Mouse (Mus musculus): ENCODE measurements around the gene Klhdc3. TPM values are rescaled to one million over a fixed set of nuclear protein-coding genes. Genes with fewer than 3 reads are reported as not detected.

Gene Klhdc3
- polyA plus RNA-seq, 1 experiment from 2014 or later = 146 TPM

Other genes with a start within 250 kb of the Klhdc3 start
- gene Slc22a7, start 242.5 kb downstream of the Klhdc3 start, polyA plus RNA-seq (2016; fragmentation: Nextera tagmentation; extraction: Ambion mirVana) = not detected in 2 replicates
- gene Ttbk1, start 193.2 kb downstream of the Klhdc3 start, polyA plus RNA-seq (2016; fragmentation: Nextera tagmentation; extraction: Ambion mirVana) = 1.4 and 2.1 TPM in 2 replicates
- gene Dnph1, start 184.2 kb downstream of the Klhdc3 start, polyA plus RNA-seq (2016; fragmentation: Nextera tagmentation; extraction: Ambion mirVana) = 75.2 and 91.2 TPM in 2 replicates
- gene Cul9, start 134.5 kb downstream of the Klhdc3 start, polyA plus RNA-seq (2016; fragmentation: Nextera tagmentation; extraction: Ambion mirVana) = 4.5 and 7.6 TPM in 2 replicates
- 5.9 and 7.8 TPM in 2 replicates for gene Srf, start 124.7 kb downstream of the Klhdc3 start, polyA plus RNA-seq (2016; fragmentation: Nextera tagmentation; extraction: Ambion mirVana)
- 67.2 and 76.8 TPM in 2 replicates for gene Ptk7, start 51.4 kb downstream of the Klhdc3 start, polyA plus RNA-seq (2016; fragmentation: Nextera tagmentation; extraction: Ambion mirVana)
- 35.3 and 38.1 TPM in 2 replicates for gene Klc4, start 34.9 kb downstream of the Klhdc3 start, polyA plus RNA-seq (2016; fragmentation: Nextera tagmentation; extraction: Ambion mirVana)
- 115 and 119 TPM in 2 replicates for gene Mrpl2, start 34.7 kb downstream of the Klhdc3 start, polyA plus RNA-seq (2016; fragmentation: Nextera tagmentation; extraction: Ambion mirVana)
- gene Cul7, start 30.6 kb downstream of the Klhdc3 start, polyA plus RNA-seq (2016; fragmentation: Nextera tagmentation; extraction: Ambion mirVana) = 40.7 and 45.5 TPM in 2 replicates
- 65.7 and 67.5 TPM in 2 replicates for gene Rrp36, start 6.6 kb downstream of the Klhdc3 start, polyA plus RNA-seq (2016; fragmentation: Nextera tagmentation; extraction: Ambion mirVana)
- gene Mea1, start 2.1 kb downstream of the Klhdc3 start, polyA plus RNA-seq (2016; fragmentation: Nextera tagmentation; extraction: Ambion mirVana) = 178 and 214 TPM in 2 replicates
- gene Ppp2r5d, start 24.2 kb upstream of the Klhdc3 start, polyA plus RNA-seq (2016; fragmentation: Nextera tagmentation; extraction: Ambion mirVana) = 137 and 148 TPM in 2 replicates
- 24.4 and 25.7 TPM in 2 replicates for gene Pex6, start 30.5 kb upstream of the Klhdc3 start, polyA plus RNA-seq (2016; fragmentation: Nextera tagmentation; extraction: Ambion mirVana)
- gene Gnmt, start 48.3 kb upstream of the Klhdc3 start, polyA plus RNA-seq (2016; fragmentation: Nextera tagmentation; extraction: Ambion mirVana) = 0.18 and 0.36 TPM in 2 replicates
- 65.8 and 73.6 TPM in 2 replicates for gene Cnpy3, start 71.3 kb upstream of the Klhdc3 start, polyA plus RNA-seq (2016; fragmentation: Nextera tagmentation; extraction: Ambion mirVana)
- gene Ptcra, start 82.8 kb upstream of the Klhdc3 start, polyA plus RNA-seq (2016; fragmentation: Nextera tagmentation; extraction: Ambion mirVana) = 0.43 and 0.62 TPM in 2 replicates
- 57.3 and 59.3 TPM in 2 replicates for gene 2310039H08Rik, start 91.7 kb upstream of the Klhdc3 start, polyA plus RNA-seq (2016; fragmentation: Nextera tagmentation; extraction: Ambion mirVana)
- gene Rpl7l1, start 101.8 kb upstream of the Klhdc3 start, polyA plus RNA-seq (2016; fragmentation: Nextera tagmentation; extraction: Ambion mirVana) = 164 and 209 TPM in 2 replicates
- gene Bicral, start 177.6 kb upstream of the Klhdc3 start, polyA plus RNA-seq (2016; fragmentation: Nextera tagmentation; extraction: Ambion mirVana) = 3.8 and 4.2 TPM in 2 replicates
- 55.1 and 80.2 TPM in 2 replicates for gene Tbcc, start 209.8 kb upstream of the Klhdc3 start, polyA plus RNA-seq (2016; fragmentation: Nextera tagmentation; extraction: Ambion mirVana)
- not detected in 2 replicates for gene Prph2, start 229.5 kb upstream of the Klhdc3 start, polyA plus RNA-seq (2016; fragmentation: Nextera tagmentation; extraction: Ambion mirVana)

All from hindbrain, embryonic 10.5 days (tissue).